Mouse (Mus musculus): ENCODE results near the gene Sppl3.
A peak's percentile ranks its signal among the peaks of the same experiment; 100 is the strongest.

Gene Sppl3

GRCm38 (mm10) chr5:115053791-115054396 is 43.0 kb downstream of the Sppl3 start:
- H3K36me3 ChIP-seq (ENCODE audit: insufficient read depth, low read length), result peaks cover 3% of the 10 kb centered on the region; the same call in 1 of the 2 replicates
- no peak for TF ChIP-seq CTCF (conservative IDR thresholded peaks at IDR 0.05; ENCODE audit: low read length)
- TF ChIP-seq POU5F1 (IDR thresholded peaks at IDR 0.05; ENCODE audit: borderline replicate concordance, low read length), result no peak
- TF ChIP-seq NANOG (IDR thresholded peaks at IDR 0.05; ENCODE audit: borderline replicate concordance, low read length), result no peak
- no peaks in the 10 kb centered on the region for H3K9me3 ChIP-seq (ENCODE audit: low read length)
- H3K4me1 ChIP-seq (replicated peaks; ENCODE audit: low read depth, low read length), result peaks cover 76% of the 10 kb centered on the region
- no peaks in the 10 kb centered on the region for H3K27me3 ChIP-seq (ENCODE audit: insufficient read depth, low read length)
- peak overlapping the region; percentile 46; the same call in 1 of the 2 replicates for H3K4me3 ChIP-seq (replicated peaks; ENCODE audit: low read length)

GRCm38 (mm10) chr5:115055418-115055817 is 44.5 kb downstream of the Sppl3 start:
- H3K27me3 ChIP-seq (ENCODE audit: insufficient read depth, low read length), result no peaks in the 10 kb centered on the region
- H3K36me3 ChIP-seq (ENCODE audit: insufficient read depth, low read length), result peaks cover 8% of the 10 kb centered on the region; the same call in 1 of the 2 replicates
- H3K4me3 ChIP-seq (replicated peaks; ENCODE audit: low read length), result no peak overlapping the region
- peaks cover 74% of the 10 kb centered on the region for H3K4me1 ChIP-seq (replicated peaks; ENCODE audit: low read depth, low read length)
- no peak for TF ChIP-seq CTCF (conservative IDR thresholded peaks at IDR 0.05; ENCODE audit: low read length)
- TF ChIP-seq NANOG (IDR thresholded peaks at IDR 0.05; ENCODE audit: borderline replicate concordance, low read length), result no peak
- TF ChIP-seq POU5F1 (IDR thresholded peaks at IDR 0.05; ENCODE audit: borderline replicate concordance, low read length), result no peak
- no peaks in the 10 kb centered on the region for H3K9me3 ChIP-seq (ENCODE audit: low read length)

- H3K36me3 ChIP-seq (ENCODE audit: insufficient read depth, low read length), result peaks cover 18% of the 10 kb centered on the region
- no peaks in the 10 kb centered on the region for H3K27me3 ChIP-seq (ENCODE audit: insufficient read depth, low read length)
- H3K4me1 ChIP-seq (replicated peaks; ENCODE audit: low read depth, low read length), result peaks cover 58% of the 10 kb centered on the region
- no peaks in the 10 kb centered on the region for H3K9me3 ChIP-seq (ENCODE audit: low read length)
- TF ChIP-seq NANOG (IDR thresholded peaks at IDR 0.05; ENCODE audit: borderline replicate concordance, low read length) (no peak), CTCF (conservative IDR thresholded peaks at IDR 0.05; ENCODE audit: low read length) (no peak), POU5F1 (IDR thresholded peaks at IDR 0.05; ENCODE audit: borderline replicate concordance, low read length) (no peak)
- H3K4me3 ChIP-seq (replicated peaks; ENCODE audit: low read length), result no peak overlapping the region
Observed at GRCm38 (mm10) chr5:115057153-115057552, 46.2 kb downstream of the Sppl3 start.

- Histone ChIP-seq H3K4me3 (replicated peaks; ENCODE audit: low read length) (no peak overlapping the region), H3K9me3 (ENCODE audit: low read length) (no peaks in the 10 kb centered on the region), H3K4me1 (replicated peaks; ENCODE audit: low read depth, low read length) (peaks cover 55% of the 10 kb centered on the region), H3K27me3 (ENCODE audit: insufficient read depth, low read length) (no peaks in the 10 kb centered on the region), H3K36me3 (ENCODE audit: insufficient read depth, low read length) (peaks cover 32% of the 10 kb centered on the region)
- TF ChIP-seq POU5F1 (IDR thresholded peaks at IDR 0.05; ENCODE audit: borderline replicate concordance, low read length) (no peak), NANOG (IDR thresholded peaks at IDR 0.05; ENCODE audit: borderline replicate concordance, low read length) (no peak), CTCF (conservative IDR thresholded peaks at IDR 0.05; ENCODE audit: low read length) (no peak)
Observed at GRCm38 (mm10) chr5:115058584-115059297, 47.8 kb downstream of the Sppl3 start.

- no peaks in the 10 kb centered on the region for H3K9me3 ChIP-seq (ENCODE audit: low read length)
- H3K4me1 ChIP-seq (replicated peaks; ENCODE audit: low read depth, low read length), result peaks cover 53% of the 10 kb centered on the region
- H3K36me3 ChIP-seq (ENCODE audit: insufficient read depth, low read length), result peaks cover 45% of the 10 kb centered on the region
- H3K4me3 ChIP-seq (replicated peaks; ENCODE audit: low read length), result no peak overlapping the region
- TF ChIP-seq POU5F1 (IDR thresholded peaks at IDR 0.05; ENCODE audit: borderline replicate concordance, low read length) (no peak), NANOG (IDR thresholded peaks at IDR 0.05; ENCODE audit: borderline replicate concordance, low read length) (no peak), CTCF (conservative IDR thresholded peaks at IDR 0.05; ENCODE audit: low read length) (no peak)
- no peaks in the 10 kb centered on the region for H3K27me3 ChIP-seq (ENCODE audit: insufficient read depth, low read length)
Observed at GRCm38 (mm10) chr5:115060067-115060695, 49.2 kb downstream of the Sppl3 start.

- H3K9me3 ChIP-seq (ENCODE audit: low read length), result no peaks in the 10 kb centered on the region
- H3K27me3 ChIP-seq (ENCODE audit: insufficient read depth, low read length), result no peaks in the 10 kb centered on the region
- TF ChIP-seq NANOG (IDR thresholded peaks at IDR 0.05; ENCODE audit: borderline replicate concordance, low read length) (no peak), POU5F1 (IDR thresholded peaks at IDR 0.05; ENCODE audit: borderline replicate concordance, low read length) (no peak), CTCF (conservative IDR thresholded peaks at IDR 0.05; ENCODE audit: low read length) (no peak)
- peaks cover 50% of the 10 kb centered on the region for H3K36me3 ChIP-seq (ENCODE audit: insufficient read depth, low read length)
- H3K4me3 ChIP-seq (replicated peaks; ENCODE audit: low read length), result no peak overlapping the region
- H3K4me1 ChIP-seq (replicated peaks; ENCODE audit: low read depth, low read length), result peaks cover 50% of the 10 kb centered on the region
Observed at GRCm38 (mm10) chr5:115060977-115061376, 50.0 kb downstream of the Sppl3 start.

- Histone ChIP-seq H3K27me3 (ENCODE audit: insufficient read depth, low read length) (no peaks in the 10 kb centered on the region), H3K4me1 (replicated peaks; ENCODE audit: low read depth, low read length) (peaks cover 53% of the 10 kb centered on the region), H3K4me3 (replicated peaks; ENCODE audit: low read length) (no peak overlapping the region), H3K36me3 (ENCODE audit: insufficient read depth, low read length) (peaks cover 54% of the 10 kb centered on the region), H3K9me3 (ENCODE audit: low read length) (no peaks in the 10 kb centered on the region)
- TF ChIP-seq POU5F1 (IDR thresholded peaks at IDR 0.05; ENCODE audit: borderline replicate concordance, low read length) (no peak), NANOG (IDR thresholded peaks at IDR 0.05; ENCODE audit: borderline replicate concordance, low read length) (no peak), CTCF (conservative IDR thresholded peaks at IDR 0.05; ENCODE audit: low read length) (no peak)
Observed at GRCm38 (mm10) chr5:115062566-115062965, 51.6 kb downstream of the Sppl3 start.

- Histone ChIP-seq H3K27me3 (ENCODE audit: insufficient read depth, low read length) (no peaks in the 10 kb centered on the region), H3K36me3 (ENCODE audit: insufficient read depth, low read length) (peaks cover 61% of the 10 kb centered on the region), H3K4me1 (replicated peaks; ENCODE audit: low read depth, low read length) (peaks cover 59% of the 10 kb centered on the region), H3K9me3 (ENCODE audit: low read length) (no peaks in the 10 kb centered on the region), H3K4me3 (replicated peaks; ENCODE audit: low read length) (no peak overlapping the region)
- TF ChIP-seq CTCF (conservative IDR thresholded peaks at IDR 0.05; ENCODE audit: low read length) (no peak), POU5F1 (IDR thresholded peaks at IDR 0.05; ENCODE audit: borderline replicate concordance, low read length) (no peak), NANOG (IDR thresholded peaks at IDR 0.05; ENCODE audit: borderline replicate concordance, low read length) (no peak)
Observed at GRCm38 (mm10) chr5:115063391-115063790, 52.5 kb downstream of the Sppl3 start.
